Mouse (Mus musculus): Measurements from ENCODE around the gene Gpr88.

The Gpr88 gene

GRCm38 (mm10) chr3:116253077-116253531 is at the start of gene Gpr88:
TSS of gene Gpr88 (minus strand) at chr3:116253503.
- in situ Hi-C loops (cut with MboI, MseI), result no loop called here

GRCm38 (mm10) chr3:116302581-116302980 is 49.3 kb upstream of the Gpr88 start:
- in situ Hi-C loops (cut with MboI, MseI), result no loop called here

GRCm38 (mm10) chr3:116301754-116302153 is 48.5 kb upstream of the Gpr88 start:
- in situ Hi-C loops (cut with MboI, MseI), result no loop called here

GRCm38 (mm10) chr3:116298727-116299126 is 45.4 kb upstream of the Gpr88 start:
- in situ Hi-C loops (cut with MboI, MseI), result no loop called here

GRCm38 (mm10) chr3:116298003-116298402 is 44.7 kb upstream of the Gpr88 start:
- in situ Hi-C loops (cut with MboI, MseI), result no loop called here

- in situ Hi-C loops (cut with MboI, MseI), result no loop called here
Observed at GRCm38 (mm10) chr3:116297170-116297569, 43.9 kb upstream of the Gpr88 start.

GRCm38 (mm10) chr3:116290041-116290815 is 36.9 kb upstream of the Gpr88 start:
- in situ Hi-C loops (cut with MboI, MseI), result no loop called here

- in situ Hi-C loops (cut with MboI, MseI), result no loop called here
Observed at GRCm38 (mm10) chr3:116288833-116289232, 35.5 kb upstream of the Gpr88 start.

- in situ Hi-C loops (cut with MboI, MseI), result no loop called here
Observed at GRCm38 (mm10) chr3:116284735-116285134, 31.4 kb upstream of the Gpr88 start.

- in situ Hi-C loops (cut with MboI, MseI), result no loop called here
Observed at GRCm38 (mm10) chr3:116283996-116284395, 30.7 kb upstream of the Gpr88 start.

GRCm38 (mm10) chr3:116281663-116282062 is 28.4 kb upstream of the Gpr88 start:
- in situ Hi-C loops (cut with MboI, MseI), result no loop called here

GRCm38 (mm10) chr3:116277146-116277545 is 23.8 kb upstream of the Gpr88 start:
- in situ Hi-C loops (cut with MboI, MseI), result no loop called here

GRCm38 (mm10) chr3:116271679-116272078 is 18.4 kb upstream of the Gpr88 start:
- in situ Hi-C loops (cut with MboI, MseI), result no loop called here

- in situ Hi-C loops (cut with MboI, MseI), result no loop called here
Observed at GRCm38 (mm10) chr3:116267036-116267654, 13.8 kb upstream of the Gpr88 start.

- in situ Hi-C loops (cut with MboI, MseI), result no loop called here
Observed at GRCm38 (mm10) chr3:116266360-116266759, 13.1 kb upstream of the Gpr88 start.

GRCm38 (mm10) chr3:116263977-116264376 is 10.7 kb upstream of the Gpr88 start:
- in situ Hi-C loops (cut with MboI, MseI), result no loop called here

- in situ Hi-C loops (cut with MboI, MseI), result no loop called here
Observed at GRCm38 (mm10) chr3:116263061-116263460, 9.8 kb upstream of the Gpr88 start.

GRCm38 (mm10) chr3:116256104-116256503 is 2.8 kb upstream of the Gpr88 start:
- in situ Hi-C loops (cut with MboI, MseI), result no loop called here

- in situ Hi-C loops (cut with MboI, MseI), result no loop called here
Observed at GRCm38 (mm10) chr3:116252255-116253040, 855 bp downstream of the Gpr88 start.

- in situ Hi-C loops (cut with MboI, MseI), result no loop called here
Observed at GRCm38 (mm10) chr3:116251481-116252254, 1.6 kb downstream of the Gpr88 start.

GRCm38 (mm10) chr3:116249026-116249425 is 4.3 kb downstream of the Gpr88 start:
- in situ Hi-C loops (cut with MboI, MseI), result loop anchor here (10.0 kb wide), 1 partner anchor 204 kb away; no protein-coding TSS in a partner anchor

All from T-helper 2 cell (primary cell).